Mouse (Mus musculus) MEL-GATA-1-ER (cell line): ENCODE measurements at regions not wholly inside any gene's neighbourhood (a gene's known extent, or its start where the extent isn't known, plus 50 kb on each side); places are given as distances from the start of the nearest gene placed in this dataset.

Experiments used
- DNase-seq: peaks from one replicate; pipeline ENCODE4 v3.0.0-alpha.2; 2012; ENCODE audit warnings: low read depth; ENCODE audit errors: extremely low read depth

DNA sequence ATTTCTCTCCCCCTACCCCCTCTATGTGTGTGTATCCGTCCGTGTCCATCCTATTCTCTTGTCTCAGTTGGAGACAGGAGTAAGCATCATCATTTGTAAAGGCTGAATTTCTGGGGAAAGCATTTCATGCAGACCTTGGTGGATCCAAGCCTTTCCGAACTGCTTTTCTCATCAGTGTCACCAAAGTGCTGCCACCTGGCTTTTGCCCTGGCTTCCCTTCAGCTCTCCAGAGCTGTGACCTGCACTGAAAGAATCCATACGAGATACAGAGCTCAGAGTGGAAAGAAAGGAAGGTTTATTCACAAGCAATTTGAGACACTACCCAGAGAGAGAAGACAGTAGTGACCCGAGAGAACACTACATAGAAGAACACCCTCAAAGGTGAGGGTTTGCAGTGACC is 248.1 kb downstream of the Cxcl12 start:
- no peak for DNase-seq

- no peak for DNase-seq
These were observed 254.7 kb downstream of the Cxcl12 start for GRCm38 (mm10) chr6:117422846-117423573.

- DNase-seq, result no peak
These were observed 258.0 kb downstream of the Cxcl12 start for GRCm38 (mm10) chr6:117426363-117426762.

GRCm38 (mm10) chr6:117427351-117428142 is 259.2 kb downstream of the Cxcl12 start:
- no peak for DNase-seq

DNA sequence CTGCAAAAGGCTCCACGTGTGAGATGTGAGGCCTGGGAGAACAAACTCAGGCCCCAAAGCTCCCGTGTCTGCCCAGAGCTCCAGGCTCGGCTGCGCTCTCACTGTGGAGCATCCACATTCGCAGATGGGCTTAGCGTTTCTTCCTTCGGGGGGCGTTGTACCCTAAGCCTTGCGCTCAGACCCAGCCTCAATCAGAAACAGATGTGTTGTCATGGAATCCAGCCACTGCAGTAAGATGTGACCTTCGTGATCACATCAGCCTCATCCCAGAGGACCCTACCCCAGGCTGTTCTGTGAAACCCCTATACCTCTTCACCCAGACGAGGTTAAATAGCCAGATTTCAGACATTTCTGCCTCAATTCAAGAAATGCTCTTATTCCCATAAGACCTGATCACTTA is 260.1 kb downstream of the Cxcl12 start:
- no peak for DNase-seq

DNA sequence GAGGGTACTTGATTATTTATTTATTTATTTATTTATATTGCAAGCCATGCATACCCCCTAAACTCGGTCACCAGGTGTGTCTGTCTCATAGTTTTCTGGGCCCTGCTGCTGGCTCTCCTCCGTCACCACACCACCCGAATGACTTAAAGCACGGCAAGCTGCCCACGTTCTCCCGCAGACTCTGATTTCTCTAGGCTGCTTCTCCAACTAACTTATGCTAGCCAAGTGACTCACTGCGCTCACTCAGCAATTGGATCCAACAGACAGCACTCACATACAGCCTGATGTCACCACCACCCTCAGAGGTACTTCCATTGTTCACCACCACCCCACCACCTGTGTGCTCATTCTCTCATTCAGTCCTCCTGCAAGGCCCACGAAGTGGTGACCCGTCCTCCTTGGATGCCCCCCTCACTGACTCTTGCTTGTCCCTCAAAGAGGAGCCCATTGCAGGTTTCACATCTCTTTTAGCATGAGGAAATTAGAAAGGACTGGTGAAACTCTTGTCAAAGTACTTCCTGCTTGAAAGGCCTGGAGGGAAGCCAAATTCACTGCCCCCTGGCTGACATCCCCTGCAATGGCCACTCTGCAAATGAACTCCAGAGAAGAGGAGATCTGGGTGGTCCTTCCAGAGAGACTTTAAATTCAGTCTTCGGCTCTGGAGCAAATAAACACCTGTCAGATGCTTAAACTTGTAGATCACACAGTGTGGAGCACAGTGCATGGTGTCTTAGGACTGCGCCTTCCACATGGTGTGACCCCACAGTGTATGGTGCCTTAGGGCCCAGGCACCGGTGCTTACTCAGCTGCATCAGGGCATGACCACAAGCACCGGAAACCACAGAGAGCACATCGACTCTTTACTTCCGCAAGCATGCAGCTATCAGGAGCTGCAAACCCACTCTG is 262.8 kb downstream of the Cxcl12 start:
- DNase-seq, result no peak

- DNase-seq, result no peak
These were observed 268.5 kb downstream of the Cxcl12 start for GRCm38 (mm10) chr6:117436851-117437250.

GRCm38 (mm10) chr6:117437411-117438101 is 269.2 kb downstream of the Cxcl12 start:
- DNase-seq, result no peak

- DNase-seq, result no peak
These were observed 280.3 kb downstream of the Cxcl12 start for GRCm38 (mm10) chr6:117448652-117449051.

GRCm38 (mm10) chr6:117451001-117451400 is 282.7 kb downstream of the Cxcl12 start:
- no peak for DNase-seq

- no peak for DNase-seq
These were observed 291.9 kb downstream of the Cxcl12 start for GRCm38 (mm10) chr6:117460193-117460592.

DNA sequence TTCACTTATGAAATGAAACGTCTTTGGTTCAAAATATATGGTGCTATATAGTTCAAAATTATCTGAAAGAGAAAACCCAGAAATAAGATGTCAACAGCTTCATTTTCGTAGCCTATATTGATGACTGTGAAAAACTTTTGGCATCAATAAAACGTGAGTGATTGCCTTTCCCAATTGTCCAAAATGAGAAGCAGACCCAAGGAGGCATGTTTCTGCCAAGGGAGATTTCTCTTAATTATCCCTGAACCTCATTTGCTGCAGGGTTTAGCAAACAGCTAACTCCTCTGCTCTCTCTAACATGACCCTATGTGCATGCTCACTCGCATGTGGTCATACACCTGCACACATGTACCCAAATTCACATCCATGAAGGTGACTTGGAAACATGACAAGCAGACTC is 296.8 kb downstream of the Cxcl12 start:
- no peak for DNase-seq

GRCm38 (mm10) chr6:117465606-117466174 is 297.4 kb downstream of the Cxcl12 start:
- DNase-seq, result no peak

- no peak for DNase-seq
These were observed 311.0 kb downstream of the Cxcl12 start for GRCm38 (mm10) chr6:117479376-117479775.

DNA sequence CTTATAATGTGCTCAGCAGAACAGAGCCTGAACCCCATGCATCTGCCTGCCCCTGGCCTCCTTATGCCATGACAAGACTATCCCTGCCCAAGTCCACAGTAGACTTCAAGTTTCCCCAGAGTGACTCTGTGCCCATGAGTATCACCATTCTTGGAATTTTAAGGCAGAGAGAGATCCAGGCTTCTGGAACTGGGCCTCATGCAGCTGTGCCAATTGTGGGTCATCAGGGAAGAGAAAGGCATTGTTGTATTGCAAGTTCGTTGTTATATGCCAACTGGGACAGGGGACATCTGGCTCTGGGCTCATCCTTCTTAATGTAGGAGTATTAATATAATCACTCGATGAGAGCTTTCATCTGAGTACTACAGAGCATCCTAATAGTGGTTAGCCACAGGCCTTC is 312.1 kb downstream of the Cxcl12 start:
- no peak for DNase-seq

GRCm38 (mm10) chr6:117489161-117489560 is 320.8 kb downstream of the Cxcl12 start:
- DNase-seq, result no peak

GRCm38 (mm10) chr6:117489761-117490396 is 321.5 kb downstream of the Cxcl12 start:
- no peak for DNase-seq

GRCm38 (mm10) chr6:117494971-117495370 is 326.6 kb downstream of the Cxcl12 start:
- no peak for DNase-seq

- no peak for DNase-seq
These were observed 329.0 kb downstream of the Cxcl12 start for GRCm38 (mm10) chr6:117497337-117497736.

DNA sequence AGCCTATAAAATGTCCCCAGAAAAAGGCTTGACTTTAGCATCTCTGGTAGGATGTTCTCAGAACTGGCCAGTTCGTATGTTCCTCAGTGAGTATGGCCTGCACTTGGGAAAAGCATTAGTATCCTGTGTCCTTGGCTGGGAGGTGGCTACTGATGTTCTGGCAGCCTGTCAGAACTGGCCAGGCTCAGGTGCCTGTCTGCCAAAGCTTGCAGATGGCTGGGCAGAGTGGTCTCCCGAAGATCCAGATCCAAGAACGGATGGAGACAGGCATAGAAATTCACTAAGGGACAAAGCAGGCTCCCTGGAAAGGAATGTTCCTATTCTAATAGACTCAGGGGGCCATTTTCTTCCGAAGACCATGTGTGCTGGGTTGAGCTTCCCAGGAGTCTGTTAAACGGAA is 329.6 kb downstream of the Cxcl12 start:
- no peak for DNase-seq
